Mouse (Mus musculus) liver, embryonic 16.5 days (tissue): ENCODE results near the gene Prss30. TPM values are rescaled to one million over a fixed set of nuclear protein-coding genes. Genes with fewer than 3 reads are reported as not detected.
A peak's percentile ranks its signal among the peaks of the same experiment; 100 is the strongest.
"Not testable (repeated sequence)": the region's sequence is repeated elsewhere in the genome, so short reads cannot be mapped to it uniquely, and the experiment has no call there.

Source experiments
- ATAC-seq: fragments of 200-750 bp; cut with Nextera tagmentation; 2 replicates; pipeline ENCODE4 v1.8.0; 2017; ENCODE audit warnings: low read depth, mild to moderate bottlenecking, moderate number of reproducible peaks, moderate library complexity
- H3K27ac ChIP-seq: fragments of 300-500 bp; sonication (generic); 2 replicates; pipeline ENCODE4 v1.5.1; 2014; ENCODE audit warnings: mild to moderate bottlenecking, low read length
- H3K27me3 ChIP-seq: fragments of 300-500 bp; sonication (generic); 2 replicates; pipeline ENCODE4 v1.6.1; 2014; ENCODE audit warnings: low read depth, low read length, mixed read lengths; ENCODE audit not compliant: control insufficient read depth, insufficient read depth
- H3K36me3 ChIP-seq: fragments of 300-500 bp; sonication (generic); 2 replicates; pipeline ENCODE4 v1.6.1; 2014; ENCODE audit warnings: mild to moderate bottlenecking; ENCODE audit not compliant: control insufficient read depth, insufficient read depth
- H3K4me1 ChIP-seq: fragments of 300-500 bp; sonication (generic); 2 replicates; pipeline ENCODE4 v1.6.1; 2014; ENCODE audit warnings: low read depth, low read length, mixed read lengths; ENCODE audit not compliant: control insufficient read depth
- H3K4me2 ChIP-seq: fragments of 300-500 bp; sonication (generic); 2 replicates; pipeline ENCODE4 v1.6.1; 2014; ENCODE audit warnings: low read depth, low read length, mixed read lengths
- H3K4me3 ChIP-seq: fragments of 300-500 bp; sonication (generic); 2 replicates; pipeline ENCODE4 v1.5.1; 2014; ENCODE audit warnings: low read depth, mild to moderate bottlenecking, low read length
- H3K9ac ChIP-seq: fragments of 300-500 bp; sonication (generic); 2 replicates; pipeline ENCODE4 v1.6.1; 2014; ENCODE audit warnings: low read depth, low read length
- H3K9me3 ChIP-seq: fragments of 300-500 bp; sonication (generic); replicated peaks from 2 replicates; pipeline ENCODE4 v1.6.1; 2016; ENCODE audit warnings: low read length; ENCODE audit not compliant: control insufficient read depth
- WGBS: fragments of 180-500 bp; shearing (Covaris S2); extraction: QIAGEN DNeasy Blood & Tissue Kit; methylation state at CpG from one replicate; pipeline ENCODE4 v1.1.7; 2014; ENCODE audit not compliant: insufficient replicate concordance; 5-methylcytosine and 5-hydroxymethylcytosine counted together
- polyA plus RNA-seq: library from polyadenylated mRNA; unstranded; fragments of >200 nt; fragmentation: Nextera tagmentation; extraction: Ambion mirVana; gene quantifications from 2 replicates; pipeline ENCODE4 v1.2.1, GENCODE M21; 2015

Prss30 gene
- polyA plus RNA-seq, 1 experiment from 2014 or later, result 0.07 TPM

DNA sequence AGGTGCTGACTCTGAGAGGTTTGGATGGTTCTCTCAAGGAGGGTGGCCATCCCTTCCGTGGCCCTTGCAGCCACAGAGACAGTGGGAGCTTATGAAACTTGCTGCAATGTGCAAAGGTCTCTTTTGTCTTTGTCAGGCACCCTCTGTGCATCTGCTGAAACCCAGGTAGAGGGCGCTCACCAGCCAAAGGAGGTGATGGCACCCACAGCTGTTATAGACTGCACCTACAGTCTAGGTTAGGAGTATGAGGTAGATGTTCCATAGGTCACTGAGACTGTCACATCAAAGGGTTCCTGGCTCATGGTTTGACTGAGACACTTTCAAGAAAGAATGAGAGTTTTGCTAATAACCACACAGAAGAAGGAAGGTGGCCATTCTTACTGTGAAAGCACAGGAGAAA, 11.6 kb downstream of the Prss30 start:
- no peaks in the 10 kb centered on the region for H3K36me3 ChIP-seq
- no peaks in the 10 kb centered on the region for H3K4me1 ChIP-seq
- no peak overlapping the region for H3K4me3 ChIP-seq
- ATAC-seq, result no peak
- H3K27ac ChIP-seq, result no peak overlapping the region
- H3K4me2 ChIP-seq, result no peak overlapping the region
- H3K9ac ChIP-seq, result no peak overlapping the region
- WGBS, result 39% methylated on average over 2 of the region's 2 CpGs
- no peaks in the 10 kb centered on the region for H3K27me3 ChIP-seq
- no peaks in the 10 kb centered on the region for H3K9me3 ChIP-seq

GRCm38 (mm10) chr17:23966658-23967401, 13.5 kb downstream of the Prss30 start:
- no peak overlapping the region for H3K4me2 ChIP-seq
- H3K9ac ChIP-seq, result no peak overlapping the region
- H3K36me3 ChIP-seq, result no peaks in the 10 kb centered on the region
- no peak overlapping the region for H3K27ac ChIP-seq
- no peak overlapping the region for H3K4me3 ChIP-seq
- 45% methylated on average over 10 of the region's 10 CpGs for WGBS
- no peaks in the 10 kb centered on the region for H3K9me3 ChIP-seq
- ATAC-seq, result peak; percentile 32; the same call in 1 of the 2 replicates
- H3K27me3 ChIP-seq, result no peaks in the 10 kb centered on the region
- H3K4me1 ChIP-seq, result no peaks in the 10 kb centered on the region

GRCm38 (mm10) chr17:23965805-23966425, 14.5 kb downstream of the Prss30 start:
- no peak overlapping the region for H3K27ac ChIP-seq

DNA sequence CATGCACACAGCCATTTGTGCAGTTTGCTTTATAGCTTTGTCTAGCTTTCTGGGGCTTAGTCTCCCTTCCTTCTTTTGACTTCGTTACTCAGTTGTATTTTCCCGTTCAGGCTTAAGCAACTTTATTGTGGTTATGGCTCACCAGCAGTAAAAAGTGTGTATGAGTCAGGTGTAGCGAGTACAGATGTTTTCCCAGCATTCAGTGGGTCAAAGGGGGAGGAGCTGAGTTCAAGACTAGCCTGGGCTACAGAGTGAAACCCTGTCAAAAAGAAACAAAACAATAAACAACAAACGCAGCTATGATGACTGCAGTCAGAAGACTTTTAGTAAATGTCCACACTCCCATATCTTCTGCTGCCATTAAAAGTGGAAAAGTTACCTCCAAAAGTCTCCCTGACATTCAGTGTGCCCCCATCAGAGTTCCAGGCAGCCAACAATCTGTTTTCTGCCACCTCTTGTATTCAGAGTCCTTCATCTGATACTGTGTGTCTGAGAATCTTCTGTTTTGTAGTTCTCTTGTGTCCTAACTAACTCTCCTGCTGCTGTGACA, 18.7 kb downstream of the Prss30 start:
- no peak for ATAC-seq
- WGBS, result 46% methylated on average over 4 of the region's 4 CpGs

More at GRCm38 (mm10) chr17:23965805-23966425, 14.5 kb downstream of the Prss30 start:
- Histone ChIP-seq H3K9me3 (no peaks in the 10 kb centered on the region), H3K4me2 (no peak overlapping the region), H3K27me3 (no peaks in the 10 kb centered on the region), H3K9ac (no peak overlapping the region), H3K4me1 (no peaks in the 10 kb centered on the region), H3K36me3 (no peaks in the 10 kb centered on the region), H3K4me3 (no peak overlapping the region)
- 37% methylated on average over 6 of the region's 6 CpGs for WGBS
- no peak for ATAC-seq

DNA sequence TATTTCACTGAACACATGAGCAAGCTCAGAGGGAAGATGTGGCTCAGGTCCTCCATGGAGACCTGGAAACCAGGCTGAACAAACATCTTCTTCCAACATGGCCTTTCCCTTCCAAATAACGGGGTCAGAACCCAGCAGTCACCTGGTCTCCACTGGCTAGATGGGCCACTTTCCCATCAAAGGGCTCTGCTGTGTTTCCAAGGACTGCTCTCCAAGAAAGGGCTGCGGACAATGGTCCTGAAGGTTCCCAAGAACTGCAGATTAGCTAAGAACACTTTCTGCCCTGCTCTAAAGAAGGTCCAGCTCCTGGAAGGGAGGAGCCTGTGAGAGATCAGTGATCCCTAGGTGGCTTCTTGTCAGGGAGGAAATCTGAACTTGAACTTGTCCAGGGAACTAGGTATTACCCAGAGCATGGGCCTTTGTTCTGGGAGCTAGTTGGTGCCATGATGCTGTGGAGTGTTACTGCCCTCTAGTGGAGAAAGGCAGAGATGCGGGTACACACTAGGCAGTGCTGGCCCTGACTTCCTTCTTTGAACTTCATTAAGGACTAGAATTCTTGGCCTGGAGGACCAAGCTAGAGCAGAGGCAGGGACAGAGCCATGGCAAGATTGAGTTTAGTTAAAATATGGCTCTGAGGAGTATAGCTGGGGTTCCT, 20.2 kb downstream of the Prss30 start:
- no peaks in the 10 kb centered on the region for H3K36me3 ChIP-seq
- ATAC-seq, result no peak
- no peaks in the 10 kb centered on the region for H3K4me1 ChIP-seq
- WGBS, result 36% methylated on average over 3 of the region's 3 CpGs
- H3K4me3 ChIP-seq, result no peak overlapping the region
- H3K9ac ChIP-seq, result no peak overlapping the region
- no peaks in the 10 kb centered on the region for H3K27me3 ChIP-seq
- H3K4me2 ChIP-seq, result no peak overlapping the region
- H3K27ac ChIP-seq, result no peak overlapping the region
- no peaks in the 10 kb centered on the region for H3K9me3 ChIP-seq

More for the DNA sequence above, 18.7 kb downstream of the Prss30 start:
- H3K4me1 ChIP-seq, result no peaks in the 10 kb centered on the region
- no peaks in the 10 kb centered on the region for H3K36me3 ChIP-seq
- H3K27ac ChIP-seq, result no peak overlapping the region
- no peak overlapping the region for H3K4me3 ChIP-seq
- no peak overlapping the region for H3K9ac ChIP-seq
- H3K9me3 ChIP-seq, result no peaks in the 10 kb centered on the region
- no peak overlapping the region for H3K4me2 ChIP-seq
- H3K27me3 ChIP-seq, result no peaks in the 10 kb centered on the region

DNA sequence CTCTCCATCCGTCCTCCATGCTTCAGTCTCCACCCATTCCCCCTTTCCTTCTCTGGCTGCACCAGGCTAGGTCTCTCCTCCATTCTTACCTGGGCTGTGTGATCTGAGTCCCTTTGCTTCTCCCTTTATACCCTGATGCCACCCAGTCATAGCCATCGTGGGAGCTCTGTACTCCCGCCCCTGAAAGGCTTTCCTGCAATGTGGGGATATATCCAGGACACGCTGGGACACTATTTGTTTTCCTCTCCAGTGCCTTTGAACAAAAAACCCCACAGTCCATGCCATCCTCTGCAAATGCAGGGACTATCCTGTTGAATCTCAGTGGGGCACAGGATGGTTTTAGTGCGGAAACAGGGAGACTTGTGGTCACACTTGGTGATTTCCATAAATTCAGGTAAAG, 25.2 kb downstream of the Prss30 start, which contains the start of gene Sbpl:
TSS of gene Sbpl (minus strand) at position 101 of the 400 bp plus-strand sequence.
- Histone ChIP-seq H3K4me3 (no peak within 1 kb of the TSS), H3K4me2 (no peak within 1 kb of the TSS), H3K9ac (no peak within 1 kb of the TSS), H3K4me1 (no peaks in the 10 kb centered on the region), H3K27ac (no peak within 1 kb of the TSS), H3K9me3 (no peaks in the 10 kb centered on the region), H3K27me3 (no peaks in the 10 kb centered on the region), H3K36me3 (no peaks in the 10 kb centered on the region)
- WGBS, result 63% methylated on average over 5 of the region's 5 CpGs
- no peak for ATAC-seq

GRCm38 (mm10) chr17:23950828-23951227, 29.5 kb downstream of the Prss30 start:
- WGBS, result 40% methylated on average over 4 of the region's 4 CpGs
- not testable (repeated sequence) for H3K9ac ChIP-seq, H3K27ac ChIP-seq, H3K4me1 ChIP-seq, ATAC-seq, H3K9me3 ChIP-seq, H3K27me3 ChIP-seq, H3K4me2 ChIP-seq, H3K4me3 ChIP-seq, H3K36me3 ChIP-seq

DNA sequence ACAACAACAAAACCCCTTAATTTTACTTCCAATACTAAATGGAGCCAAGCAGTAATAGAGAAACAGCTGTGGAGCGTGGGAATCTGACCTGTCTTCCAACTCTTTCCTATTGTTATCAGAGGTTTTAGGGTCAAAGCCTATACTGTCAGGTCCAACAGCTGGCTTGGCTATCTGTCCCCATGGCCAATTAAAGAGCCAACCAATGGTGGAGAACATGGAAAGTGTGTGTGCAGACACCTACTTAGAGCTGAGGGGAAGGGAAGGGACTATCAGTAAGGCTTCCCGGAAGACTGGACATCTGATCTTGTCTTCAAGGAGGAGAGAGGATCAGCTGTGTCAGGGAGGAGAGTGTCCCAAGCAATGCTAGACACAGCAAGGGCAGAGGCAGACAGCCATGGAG, 31.3 kb downstream of the Prss30 start:
- Histone ChIP-seq H3K9ac (no peak overlapping the region), H3K4me1 (no peaks in the 10 kb centered on the region), H3K27ac (no peak overlapping the region), H3K9me3 (no peaks in the 10 kb centered on the region), H3K4me3 (no peak overlapping the region), H3K4me2 (no peak overlapping the region), H3K27me3 (no peaks in the 10 kb centered on the region), H3K36me3 (no peaks in the 10 kb centered on the region)
- WGBS, result 50% methylated on average over 2 of the region's 2 CpGs
- no peak for ATAC-seq

DNA sequence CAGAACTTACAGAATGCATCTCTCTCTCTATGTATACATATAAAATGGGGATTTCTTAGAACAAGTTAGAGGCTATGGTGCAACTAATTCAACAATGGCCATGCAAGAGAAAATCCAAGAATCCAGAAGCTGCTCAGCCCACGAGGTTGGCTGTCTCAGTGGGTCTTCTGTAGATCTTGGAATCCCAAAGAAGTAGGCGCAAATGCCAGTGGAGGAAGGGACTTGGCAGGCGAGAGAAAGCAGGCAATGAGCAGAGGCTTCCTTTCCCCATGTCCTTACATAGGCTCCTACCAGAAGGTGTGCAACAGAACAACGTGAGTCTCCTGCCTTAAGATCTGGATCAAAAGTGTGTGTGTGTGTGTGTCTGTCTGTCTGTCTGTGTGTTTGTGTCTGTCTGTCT, 32.9 kb downstream of the Prss30 start:
- not testable (repeated sequence) for H3K27ac ChIP-seq, H3K36me3 ChIP-seq, H3K4me1 ChIP-seq, H3K9me3 ChIP-seq, ATAC-seq, H3K9ac ChIP-seq, H3K4me3 ChIP-seq, H3K27me3 ChIP-seq, H3K4me2 ChIP-seq
- WGBS, result 57% methylated on average over 4 of the region's 4 CpGs
